Mouse (Mus musculus) right cerebral cortex, postnatal 14 days (tissue): ENCODE measurements at regions not wholly inside any gene's neighbourhood (a gene's known extent, or its start where the extent isn't known, plus 50 kb on each side); places are given as distances from the start of the nearest gene placed in this dataset.
"Not testable (repeated sequence)": the region's sequence is repeated elsewhere in the genome, so short reads cannot be mapped to it uniquely, and the experiment has no call there.

Experiments
- DNase-seq: peaks from one replicate; pipeline ENCODE4 v3.0.0; 2022

GRCm38 (mm10) chr14:104208040-104208816 is 259.6 kb downstream of the Pou4f1 start:
- no peak for DNase-seq

- no peak for DNase-seq
Measured at GRCm38 (mm10) chr14:104206602-104207001, 261.2 kb downstream of the Pou4f1 start.

GRCm38 (mm10) chr14:104203239-104203986 is 264.4 kb downstream of the Pou4f1 start:
- no peak for DNase-seq

GRCm38 (mm10) chr14:104193198-104193597 is 274.6 kb downstream of the Pou4f1 start:
- DNase-seq = no peak

- DNase-seq = no peak
Measured at GRCm38 (mm10) chr14:104175122-104175521, 292.7 kb downstream of the Pou4f1 start.

GRCm38 (mm10) chr14:104146841-104147240 is 302.6 kb upstream of the Ednrb start:
- peak; percentile 8 for DNase-seq

GRCm38 (mm10) chr14:104145395-104145794 is 301.2 kb upstream of the Ednrb start:
- no peak for DNase-seq

GRCm38 (mm10) chr14:104114986-104115951 is 271.1 kb upstream of the Ednrb start:
- no peak for DNase-seq

- no peak for DNase-seq
Measured at GRCm38 (mm10) chr14:104114182-104114581, 270.0 kb upstream of the Ednrb start.

- no peak for DNase-seq
Measured at GRCm38 (mm10) chr14:104113448-104113847, 269.2 kb upstream of the Ednrb start.

- no peak for DNase-seq
Measured at GRCm38 (mm10) chr14:104086381-104086780, 242.2 kb upstream of the Ednrb start.

GRCm38 (mm10) chr14:104064199-104064598 is 220.0 kb upstream of the Ednrb start:
- not testable (repeated sequence) for DNase-seq

GRCm38 (mm10) chr14:104053697-104054096 is 209.5 kb upstream of the Ednrb start:
- no peak for DNase-seq

GRCm38 (mm10) chr14:104038628-104039325 is 194.6 kb upstream of the Ednrb start:
- DNase-seq = peak; percentile 50

- no peak for DNase-seq
Measured at GRCm38 (mm10) chr14:104033606-104034005, 189.4 kb upstream of the Ednrb start.

GRCm38 (mm10) chr14:104030784-104031470 is 186.7 kb upstream of the Ednrb start:
- DNase-seq = no peak

GRCm38 (mm10) chr14:104029668-104030530 is 185.7 kb upstream of the Ednrb start:
- no peak for DNase-seq

GRCm38 (mm10) chr14:104027900-104028285 is 183.7 kb upstream of the Ednrb start:
- DNase-seq = no peak

- peak; percentile 13 for DNase-seq
Measured at GRCm38 (mm10) chr14:104027077-104027899, 183.1 kb upstream of the Ednrb start.

- DNase-seq = no peak
Measured at GRCm38 (mm10) chr14:104008538-104008937, 164.3 kb upstream of the Ednrb start.
